Mouse (Mus musculus): ENCODE measurements around the gene Clcn5. TPM values are rescaled to one million over a fixed set of nuclear protein-coding genes. Genes with fewer than 3 reads are reported as not detected.

Clcn5 gene
- total and polyA plus RNA-seq, 2 experiments from 2014 or later = 5.7 to 26.8 TPM

DNA sequence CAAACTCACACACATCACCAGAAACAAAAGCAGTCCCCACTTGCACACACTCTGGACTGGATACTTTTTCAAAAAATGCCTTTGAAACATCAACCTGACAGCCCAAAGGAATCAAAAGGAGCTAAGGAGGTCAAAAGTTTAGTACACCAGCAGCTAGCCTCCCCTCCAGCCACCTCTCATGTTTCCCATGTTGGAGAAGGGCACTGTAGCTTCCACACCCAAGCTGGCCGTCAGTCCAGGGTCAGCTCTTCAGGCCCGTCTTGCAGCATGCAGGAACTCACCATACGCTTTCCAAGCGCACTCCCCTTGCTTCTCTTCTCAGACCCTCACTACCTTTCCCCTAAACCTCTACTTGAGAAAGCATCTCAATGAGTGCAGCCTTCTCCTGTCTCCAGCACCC lies 4.5 kb downstream of the Clcn5 start:
- TF ChIP-seq CTCF (IDR thresholded peaks at IDR 0.05) = no peak
- Histone ChIP-seq H3K9ac (replicated peaks; ENCODE audit: low read length, poor library complexity, severe bottlenecking) (no peak overlapping the region), H3K27ac (ENCODE audit: low read depth, low read length) (no peak overlapping the region), H3K4me1 (ENCODE audit: insufficient read depth, low read length) (no peaks in the 10 kb centered on the region), H3K27me3 (ENCODE audit: insufficient read depth, low read length) (no peaks in the 10 kb centered on the region), H3K9me3 (ENCODE audit: low read length) (no peaks in the 10 kb centered on the region), H3K36me3 (ENCODE audit: insufficient read depth, low read length) (no peaks in the 10 kb centered on the region), H3K4me3 (ENCODE audit: low read depth, low read length) (no peak overlapping the region), H3K4me2 (ENCODE audit: low read depth, low read length, poor library complexity, severe bottlenecking) (no peak overlapping the region)
- no peak for ATAC-seq (ENCODE audit: low FRiP score)
- no peak for DNase-seq (ENCODE audit: low spot score)
- WGBS = 55% methylated on average over 4 of the region's 4 CpGs

DNA sequence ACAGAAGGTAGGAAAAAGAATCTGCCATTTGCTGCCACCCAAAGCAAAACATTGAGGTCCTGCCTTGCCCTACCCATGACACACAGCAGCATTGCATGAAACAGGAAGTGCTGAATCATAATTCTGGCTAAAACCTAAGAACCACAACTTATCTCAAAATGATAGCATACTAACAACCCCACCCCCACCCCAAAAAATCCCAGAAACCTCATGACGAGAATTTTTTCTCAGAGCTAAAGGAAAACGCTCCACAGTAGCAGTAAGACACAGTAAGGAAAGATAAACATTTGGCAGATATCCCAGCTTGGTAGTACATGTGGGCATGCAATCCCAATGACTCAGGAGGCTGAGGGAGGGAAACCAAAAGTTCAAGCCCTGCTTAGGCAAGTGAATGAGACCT lies 10.9 kb downstream of the Clcn5 start:
- Histone ChIP-seq H3K9me3 (ENCODE audit: low read length) (no peaks in the 10 kb centered on the region), H3K4me2 (ENCODE audit: low read depth, low read length, poor library complexity, severe bottlenecking) (no peak overlapping the region), H3K27me3 (ENCODE audit: insufficient read depth, low read length) (no peaks in the 10 kb centered on the region), H3K4me1 (ENCODE audit: insufficient read depth, low read length) (no peaks in the 10 kb centered on the region), H3K36me3 (ENCODE audit: insufficient read depth, low read length) (no peaks in the 10 kb centered on the region), H3K27ac (ENCODE audit: low read depth, low read length) (no peak overlapping the region), H3K4me3 (ENCODE audit: low read depth, low read length) (no peak overlapping the region), H3K9ac (replicated peaks; ENCODE audit: low read length, poor library complexity, severe bottlenecking) (no peak overlapping the region)
- no peak for TF ChIP-seq CTCF (IDR thresholded peaks at IDR 0.05)
- 64% methylated on average over 2 of the region's 2 CpGs for WGBS
- DNase-seq (ENCODE audit: low spot score) (no peak), ATAC-seq (ENCODE audit: low FRiP score) (no peak)

- ATAC-seq (ENCODE audit: low FRiP score) (no peak), DNase-seq (ENCODE audit: low spot score) (no peak)
- Histone ChIP-seq H3K9ac (replicated peaks; ENCODE audit: low read length, poor library complexity, severe bottlenecking) (no peak overlapping the region), H3K4me3 (ENCODE audit: low read depth, low read length) (no peak overlapping the region), H3K36me3 (ENCODE audit: insufficient read depth, low read length) (no peaks in the 10 kb centered on the region), H3K4me1 (ENCODE audit: insufficient read depth, low read length) (no peaks in the 10 kb centered on the region), H3K4me2 (ENCODE audit: low read depth, low read length, poor library complexity, severe bottlenecking) (no peak overlapping the region), H3K27ac (ENCODE audit: low read depth, low read length) (no peak overlapping the region), H3K27me3 (ENCODE audit: insufficient read depth, low read length) (no peaks in the 10 kb centered on the region), H3K9me3 (ENCODE audit: low read length) (no peaks in the 10 kb centered on the region)
- 56% methylated on average over 4 of the region's 5 CpGs for WGBS
- no peak for TF ChIP-seq CTCF (IDR thresholded peaks at IDR 0.05)
These were observed 12.3 kb downstream of the Clcn5 start for GRCm38 (mm10) chrX:7306861-7307260.

- no peak for ATAC-seq (ENCODE audit: low FRiP score)
These were observed 26.2 kb downstream of the Clcn5 start for GRCm38 (mm10) chrX:7292981-7293380.

GRCm38 (mm10) chrX:7292151-7292768 lies 26.9 kb downstream of the Clcn5 start:
- Histone ChIP-seq H3K9me3 (ENCODE audit: low read length) (0 out of 2 replicates have a peak, but pooled peaks cover 3% of the 10 kb centered on the region), H3K4me1 (ENCODE audit: insufficient read depth, low read length) (no peaks in the 10 kb centered on the region), H3K27ac (ENCODE audit: low read depth, low read length) (no peak overlapping the region), H3K36me3 (ENCODE audit: insufficient read depth, low read length) (no peaks in the 10 kb centered on the region), H3K4me2 (ENCODE audit: low read depth, low read length, poor library complexity, severe bottlenecking) (no peak overlapping the region), H3K27me3 (ENCODE audit: insufficient read depth, low read length) (no peaks in the 10 kb centered on the region), H3K4me3 (ENCODE audit: low read depth, low read length) (no peak overlapping the region), H3K9ac (replicated peaks; ENCODE audit: low read length, poor library complexity, severe bottlenecking) (no peak overlapping the region)
- WGBS = 61% methylated on average over 8 of the region's 8 CpGs
- TF ChIP-seq CTCF (IDR thresholded peaks at IDR 0.05) = no peak
- ATAC-seq (ENCODE audit: low FRiP score) (no peak), DNase-seq (ENCODE audit: low spot score) (no peak)

More at GRCm38 (mm10) chrX:7292981-7293380, 26.2 kb downstream of the Clcn5 start:
- TF ChIP-seq CTCF (IDR thresholded peaks at IDR 0.05) = no peak
- Histone ChIP-seq H3K4me3 (ENCODE audit: low read depth, low read length) (no peak overlapping the region), H3K9ac (replicated peaks; ENCODE audit: low read length, poor library complexity, severe bottlenecking) (no peak overlapping the region), H3K27ac (ENCODE audit: low read depth, low read length) (no peak overlapping the region), H3K9me3 (ENCODE audit: low read length) (0 out of 2 replicates have a peak, but pooled peaks cover 3% of the 10 kb centered on the region), H3K36me3 (ENCODE audit: insufficient read depth, low read length) (no peaks in the 10 kb centered on the region), H3K4me2 (ENCODE audit: low read depth, low read length, poor library complexity, severe bottlenecking) (no peak overlapping the region), H3K27me3 (ENCODE audit: insufficient read depth, low read length) (no peaks in the 10 kb centered on the region), H3K4me1 (ENCODE audit: insufficient read depth, low read length) (no peaks in the 10 kb centered on the region)
- DNase-seq (ENCODE audit: low spot score) = no peak
- 83% methylated on average over 2 of the region's 2 CpGs for WGBS

GRCm38 (mm10) chrX:7288976-7289375 lies 30.2 kb downstream of the Clcn5 start:
- Histone ChIP-seq H3K9ac (replicated peaks; ENCODE audit: low read length, poor library complexity, severe bottlenecking) (no peak overlapping the region), H3K9me3 (ENCODE audit: low read length) (0 out of 2 replicates have a peak, but pooled peaks cover 3% of the 10 kb centered on the region), H3K36me3 (ENCODE audit: insufficient read depth, low read length) (no peaks in the 10 kb centered on the region), H3K4me3 (ENCODE audit: low read depth, low read length) (no peak overlapping the region), H3K27ac (ENCODE audit: low read depth, low read length) (no peak overlapping the region), H3K4me1 (ENCODE audit: insufficient read depth, low read length) (no peaks in the 10 kb centered on the region), H3K27me3 (ENCODE audit: insufficient read depth, low read length) (no peaks in the 10 kb centered on the region), H3K4me2 (ENCODE audit: low read depth, low read length, poor library complexity, severe bottlenecking) (no peak overlapping the region)
- no peak for DNase-seq (ENCODE audit: low spot score)
- no peak for ATAC-seq (ENCODE audit: low FRiP score)
- TF ChIP-seq CTCF (IDR thresholded peaks at IDR 0.05) = no peak
- WGBS = 17% methylated on average over 2 of the region's 2 CpGs
